Mouse (Mus musculus) lung, postnatal 0 days (tissue): ENCODE measurements around the gene Phldb1. TPM values are rescaled to one million over a fixed set of nuclear protein-coding genes. Genes with fewer than 3 reads are reported as not detected.
"Not testable (repeated sequence)": the region's sequence is repeated elsewhere in the genome, so short reads cannot be mapped to it uniquely, and the experiment has no call there.

Experiments
- ATAC-seq: fragments of 200-750 bp; cut with Nextera tagmentation; 2 replicates; pipeline ENCODE4 v1.8.0; 2017; ENCODE audit warnings: moderate library complexity
- DNase-seq: peaks from one replicate; pipeline ENCODE4 v3.0.0-alpha.2; 2016; ENCODE audit warnings: low spot score
- H3K27ac ChIP-seq: fragments of 300-500 bp; sonication (generic); 2 replicates; pipeline ENCODE4 v1.5.1; 2014; ENCODE audit warnings: antibody characterized with exemption, mild to moderate bottlenecking, low read length, mixed read lengths
- H3K27me3 ChIP-seq: fragments of 300-500 bp; sonication (generic); replicated peaks from 2 replicates; pipeline ENCODE4 v1.6.1; 2014; ENCODE audit warnings: low read length, mixed read lengths; ENCODE audit not compliant: insufficient read depth
- H3K36me3 ChIP-seq: fragments of 300-500 bp; sonication (generic); 2 replicates; pipeline ENCODE4 v1.6.1; 2014; ENCODE audit warnings: low read length, mixed read lengths; ENCODE audit not compliant: insufficient read depth
- H3K4me1 ChIP-seq: fragments of 300-500 bp; sonication (generic); 2 replicates; pipeline ENCODE4 v1.6.1; 2014; ENCODE audit warnings: antibody characterized with exemption, low read depth, low read length, mixed read lengths; ENCODE audit not compliant: insufficient read depth
- H3K4me2 ChIP-seq: fragments of 300-500 bp; sonication (generic); replicated peaks from 2 replicates; pipeline ENCODE4 v1.6.1; 2014; ENCODE audit warnings: low read depth, mild to moderate bottlenecking, low read length, moderate library complexity, mixed read lengths
- H3K4me3 ChIP-seq: fragments of 300-500 bp; sonication (generic); 2 replicates; pipeline ENCODE4 v1.5.1; 2014; ENCODE audit warnings: low read depth, low read length
- H3K9ac ChIP-seq: fragments of 300-500 bp; sonication (generic); replicated peaks from 2 replicates; pipeline ENCODE4 v1.6.1; 2014; ENCODE audit warnings: low read depth, mild to moderate bottlenecking
- H3K9me3 ChIP-seq: fragments of 300-500 bp; sonication (generic); 2 replicates; pipeline ENCODE4 v1.6.1; 2016; ENCODE audit warnings: low read length, mixed read lengths
- CTCF ChIP-seq: IDR thresholded peaks from 2 replicates; pipeline ENCODE4 v1.5.1; 2016; ENCODE audit warnings: antibody characterized with exemption, mild to moderate bottlenecking
- EP300 ChIP-seq: IDR thresholded peaks from 2 replicates; pipeline ENCODE4 v1.6.1; 2016; ENCODE audit warnings: antibody characterized with exemption, mild to moderate bottlenecking, control low read depth
- WGBS: fragments of 180-500 bp; shearing (Covaris S2); extraction: QIAGEN DNeasy Blood & Tissue Kit; methylation state at CpG from one replicate; pipeline ENCODE4 v1.1.7; 2014; 5-methylcytosine and 5-hydroxymethylcytosine counted together
- polyA plus RNA-seq: library from polyadenylated mRNA; unstranded; fragments of >200 nt; fragmentation: Nextera tagmentation; extraction: Ambion mirVana; gene quantifications from 2 replicates; pipeline ENCODE4 v1.2.1, GENCODE M21; 2015

Phldb1 gene
- 21.3 and 21.8 TPM in 2 replicates for polyA plus RNA-seq

DNA sequence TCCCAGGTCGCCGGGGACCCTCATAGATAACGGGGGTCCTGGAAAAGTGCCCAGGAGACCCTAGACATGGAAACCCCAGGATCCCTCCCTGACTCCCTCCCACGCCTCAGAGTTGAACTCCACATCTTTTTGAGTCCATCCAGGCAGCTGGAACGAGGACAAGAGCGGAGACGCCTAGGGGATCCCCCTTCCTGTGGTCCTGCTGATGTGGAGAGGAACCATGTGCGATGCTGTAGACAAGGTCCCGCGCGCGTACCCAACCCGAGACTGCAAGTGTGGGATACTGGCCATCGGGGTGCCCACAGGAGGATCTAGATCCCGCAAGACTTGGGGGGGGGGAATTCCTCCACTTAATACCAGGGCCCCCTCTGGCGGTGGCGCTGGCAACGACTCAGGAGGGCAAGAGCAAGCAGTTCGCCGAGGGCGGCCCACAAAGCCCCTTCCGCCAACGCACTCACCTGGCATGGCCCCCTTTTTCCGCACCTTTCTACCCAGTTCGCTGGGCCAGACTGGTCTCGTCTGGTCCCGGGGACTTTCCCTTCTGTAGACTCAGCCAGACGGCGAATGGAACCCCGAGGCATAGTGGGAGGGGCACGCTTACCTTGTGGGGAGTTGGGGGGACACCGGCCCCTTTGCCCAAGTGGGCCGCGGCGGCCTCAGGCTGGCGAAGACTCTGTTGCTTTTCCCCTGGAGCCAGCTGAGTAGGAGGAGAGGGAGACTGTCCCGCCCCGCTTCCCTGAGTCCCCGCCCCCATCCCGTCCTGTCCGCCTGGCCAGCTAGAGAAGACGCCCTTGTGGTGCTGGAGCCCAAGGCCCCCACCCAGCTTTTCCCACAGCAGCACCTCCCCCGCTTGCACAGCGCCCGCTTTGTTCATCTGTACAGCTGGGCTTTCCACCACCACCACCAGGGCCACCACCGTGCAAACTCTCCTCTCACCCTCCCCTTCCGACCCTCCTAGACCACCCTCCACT is at the start of gene Phldb1:
TSS of gene Phldb1 (minus strand) at position 675 of the 971 bp plus-strand sequence.
- DNase-seq (peak; percentile 92), ATAC-seq (peak; percentile 76)
- peak; percentile 66 for TF ChIP-seq CTCF
- TF ChIP-seq EP300: no peak
- 2% methylated on average over 40 of the region's 47 CpGs for WGBS
- H3K4me1 ChIP-seq: peaks cover 5% of the 10 kb centered on the region; the same call in 1 of the 2 replicates
- no peaks in the 10 kb centered on the region for H3K36me3 ChIP-seq
- H3K9me3 ChIP-seq: 0 out of 2 replicates have a peak, but pooled peaks cover 5% of the 10 kb centered on the region
- H3K4me2 ChIP-seq: peak within 1 kb of the TSS; percentile 82
- H3K27ac ChIP-seq: peak within 1 kb of the TSS; percentile 88
- no peaks in the 10 kb centered on the region for H3K27me3 ChIP-seq
- peak within 1 kb of the TSS; percentile 62 for H3K4me3 ChIP-seq
- peak within 1 kb of the TSS; percentile 66 for H3K9ac ChIP-seq

GRCm38 (mm10) chr9:44772750-44773651 is 38.0 kb upstream of the Phldb1 start:
- Histone ChIP-seq H3K9ac (peak overlapping the region; percentile 95), H3K27ac (peak overlapping the region; percentile 90), H3K36me3 (no peaks in the 10 kb centered on the region), H3K9me3 (no peaks in the 10 kb centered on the region), H3K27me3 (no peaks in the 10 kb centered on the region), H3K4me1 (peaks cover 5% of the 10 kb centered on the region; the same call in 1 of the 2 replicates), H3K4me3 (peak overlapping the region; percentile 70), H3K4me2 (peak overlapping the region; percentile 80)
- peak; percentile 98 for DNase-seq
- ATAC-seq: peak; percentile 100
- peak; percentile 90 for TF ChIP-seq CTCF
- peak; percentile 70 for TF ChIP-seq EP300
- WGBS: under 1% methylated on average over 41 of the region's 41 CpGs

GRCm38 (mm10) chr9:44772392-44772749 is 37.4 kb upstream of the Phldb1 start:
- ATAC-seq: no peak
- 19% methylated on average over 5 of the region's 5 CpGs for WGBS

GRCm38 (mm10) chr9:44771376-44771775 is 36.4 kb upstream of the Phldb1 start:
- peaks cover 5% of the 10 kb centered on the region; the same call in 1 of the 2 replicates for H3K4me1 ChIP-seq
- TF ChIP-seq CTCF (peak; percentile 19; the same call in 1 of the 2 replicates), EP300 (no peak)
- no peaks in the 10 kb centered on the region for H3K9me3 ChIP-seq
- H3K4me3 ChIP-seq: no peak overlapping the region
- H3K27ac ChIP-seq: no peak overlapping the region
- ATAC-seq (no peak), DNase-seq (no peak)
- 90% methylated on average over 5 of the region's 5 CpGs for WGBS
- H3K9ac ChIP-seq: no peak overlapping the region
- no peaks in the 10 kb centered on the region for H3K27me3 ChIP-seq
- no peak overlapping the region for H3K4me2 ChIP-seq
- H3K36me3 ChIP-seq: no peaks in the 10 kb centered on the region

More at GRCm38 (mm10) chr9:44772392-44772749, 37.4 kb upstream of the Phldb1 start:
- Histone ChIP-seq H3K4me2 (no peak overlapping the region), H3K36me3 (no peaks in the 10 kb centered on the region), H3K27ac (peak overlapping the region; percentile 45; the same call in 1 of the 2 replicates), H3K9me3 (no peaks in the 10 kb centered on the region), H3K9ac (no peak overlapping the region), H3K4me1 (peaks cover 5% of the 10 kb centered on the region; the same call in 1 of the 2 replicates), H3K27me3 (no peaks in the 10 kb centered on the region), H3K4me3 (no peak overlapping the region)
- DNase-seq: no peak
- TF ChIP-seq CTCF (no peak), EP300 (no peak)

GRCm38 (mm10) chr9:44768029-44768394 is 33.0 kb upstream of the Phldb1 start:
- ATAC-seq, H3K9ac ChIP-seq, DNase-seq, H3K9me3 ChIP-seq, H3K4me1 ChIP-seq, H3K27me3 ChIP-seq, H3K36me3 ChIP-seq: not testable (repeated sequence)
- Histone ChIP-seq H3K4me3 (peak overlapping the region; percentile 99; the same call in 1 of the 2 replicates), H3K4me2 (peak overlapping the region; percentile 76; the same call in 1 of the 2 replicates), H3K27ac (0 out of 2 replicates have a peak overlapping the region, but pooled peaks have one; percentile 32)
- 39% methylated on average over 7 of the region's 9 CpGs for WGBS
